Mouse (Mus musculus) limb, embryonic 11.5 days (tissue): ENCODE results near the gene Grip2. TPM values are rescaled to one million over a fixed set of nuclear protein-coding genes. Genes with fewer than 3 reads are reported as not detected.

Experiments used
- ATAC-seq: fragments of 200-750 bp; cut with Nextera tagmentation; 2 replicates; pipeline ENCODE4 v1.8.0; 2017; ENCODE audit warnings: low read depth; ENCODE audit not compliant: insufficient number of reproducible peaks, low FRiP score, low TSS enrichment
- DNase-seq: peaks from one replicate; pipeline ENCODE4 v3.0.0-alpha.2; 2015; ENCODE audit warnings: low spot score
- H3K27ac ChIP-seq: fragments of 300-500 bp; sonication (generic); replicated peaks from 2 replicates; pipeline ENCODE4 v1.5.1; 2014; ENCODE audit warnings: low read depth, mild to moderate bottlenecking, low read length
- H3K27me3 ChIP-seq: fragments of 300-500 bp; sonication (generic); 2 replicates; pipeline ENCODE4 v1.6.1; 2014; ENCODE audit warnings: mild to moderate bottlenecking, low read length, mixed read lengths; ENCODE audit not compliant: control insufficient read depth, insufficient read depth
- H3K36me3 ChIP-seq: fragments of 300-500 bp; sonication (generic); 2 replicates; pipeline ENCODE4 v1.6.1; 2014; ENCODE audit warnings: mild to moderate bottlenecking, low read length, moderate library complexity, mixed read lengths; ENCODE audit not compliant: control insufficient read depth, insufficient read depth
- H3K4me1 ChIP-seq: fragments of 300-500 bp; sonication (generic); 2 replicates; pipeline ENCODE4 v1.6.1; 2014; ENCODE audit warnings: low read length, mixed read lengths; ENCODE audit not compliant: control insufficient read depth, insufficient read depth
- H3K4me2 ChIP-seq: fragments of 300-500 bp; sonication (generic); 2 replicates; pipeline ENCODE4 v1.6.1; 2014; ENCODE audit warnings: low read depth, mild to moderate bottlenecking, moderate library complexity; ENCODE audit not compliant: severe bottlenecking
- H3K4me3 ChIP-seq: fragments of 300-500 bp; sonication (generic); 2 replicates; pipeline ENCODE4 v1.5.1; 2014; ENCODE audit warnings: low read depth, low read length
- H3K9ac ChIP-seq: fragments of 300-500 bp; sonication (generic); 2 replicates; pipeline ENCODE4 v1.6.1; 2014; ENCODE audit warnings: mild to moderate bottlenecking, low read length
- H3K9me3 ChIP-seq: fragments of 300-500 bp; sonication (generic); 2 replicates; pipeline ENCODE4 v1.6.1; 2016; ENCODE audit warnings: low read length; ENCODE audit not compliant: control insufficient read depth
- WGBS: fragments of 180-500 bp; shearing (Covaris S2); extraction: QIAGEN DNeasy Blood & Tissue Kit; methylation state at CpG from one replicate; pipeline ENCODE4 v1.1.7; 2014; 5-methylcytosine and 5-hydroxymethylcytosine counted together
- polyA plus RNA-seq: library from polyadenylated mRNA; unstranded; fragments of >200 nt; fragmentation: Nextera tagmentation; extraction: Ambion mirVana; gene quantifications from 2 replicates; pipeline ENCODE4 v1.2.1, GENCODE M21; 2014

The Grip2 gene
- polyA plus RNA-seq, 1 experiment from 2014 or later, result 0.16 TPM

GRCm38 (mm10) chr6:91746776-91747175, 80.3 kb downstream of the Grip2 start:
- Histone ChIP-seq H3K36me3 (peaks cover 16% of the 10 kb centered on the region), H3K4me2 (no peak overlapping the region), H3K27me3 (no peaks in the 10 kb centered on the region), H3K27ac (no peak overlapping the region), H3K4me3 (no peak overlapping the region), H3K4me1 (no peaks in the 10 kb centered on the region), H3K9me3 (no peaks in the 10 kb centered on the region), H3K9ac (no peak overlapping the region)
- DNase-seq (no peak), ATAC-seq (no peak)
- WGBS, result 92% methylated on average over 5 of the region's 5 CpGs

- Histone ChIP-seq H3K9ac (no peak overlapping the region), H3K36me3 (peaks cover 16% of the 10 kb centered on the region), H3K9me3 (no peaks in the 10 kb centered on the region), H3K4me3 (no peak overlapping the region), H3K27ac (no peak overlapping the region), H3K4me2 (no peak overlapping the region), H3K4me1 (no peaks in the 10 kb centered on the region), H3K27me3 (no peaks in the 10 kb centered on the region)
- no peak for ATAC-seq
- no peak for DNase-seq
- 64% methylated on average over 7 of the region's 7 CpGs for WGBS
Observed at GRCm38 (mm10) chr6:91745947-91746582, 81.0 kb downstream of the Grip2 start.

- no peak overlapping the region for H3K4me3 ChIP-seq
- peaks cover 13% of the 10 kb centered on the region for H3K36me3 ChIP-seq
- H3K9ac ChIP-seq, result no peak overlapping the region
- H3K27ac ChIP-seq, result no peak overlapping the region
- no peak overlapping the region for H3K4me2 ChIP-seq
- H3K27me3 ChIP-seq, result no peaks in the 10 kb centered on the region
- no peaks in the 10 kb centered on the region for H3K9me3 ChIP-seq
- H3K4me1 ChIP-seq, result no peaks in the 10 kb centered on the region
- no peak for ATAC-seq
- no peak for DNase-seq
- 97% methylated on average over 3 of the region's 3 CpGs for WGBS
Observed at GRCm38 (mm10) chr6:91745246-91745645, 81.8 kb downstream of the Grip2 start.

- Histone ChIP-seq H3K4me2 (no peak overlapping the region), H3K27ac (no peak overlapping the region), H3K36me3 (peaks cover 10% of the 10 kb centered on the region), H3K9ac (no peak overlapping the region), H3K9me3 (no peaks in the 10 kb centered on the region), H3K27me3 (no peaks in the 10 kb centered on the region), H3K4me3 (no peak overlapping the region), H3K4me1 (no peaks in the 10 kb centered on the region)
- DNase-seq (no peak), ATAC-seq (no peak)
- 50% methylated on average over 4 of the region's 4 CpGs for WGBS
Observed at GRCm38 (mm10) chr6:91743886-91744285, 83.2 kb downstream of the Grip2 start.

- no peak for DNase-seq
- Histone ChIP-seq H3K27me3 (no peaks in the 10 kb centered on the region), H3K4me3 (no peak overlapping the region), H3K4me2 (no peak overlapping the region), H3K4me1 (no peaks in the 10 kb centered on the region), H3K9me3 (no peaks in the 10 kb centered on the region), H3K9ac (no peak overlapping the region), H3K36me3 (peaks cover 7% of the 10 kb centered on the region; the same call in 1 of the 2 replicates), H3K27ac (no peak overlapping the region)
- no peak for ATAC-seq
- WGBS, result 89% methylated on average over 8 of the region's 8 CpGs
Observed at GRCm38 (mm10) chr6:91742995-91743394, 84.1 kb downstream of the Grip2 start.

- 74% methylated on average over 3 of the region's 3 CpGs for WGBS
- ATAC-seq (no peak), DNase-seq (no peak)
- Histone ChIP-seq H3K4me1 (no peaks in the 10 kb centered on the region), H3K9me3 (no peaks in the 10 kb centered on the region), H3K27ac (no peak overlapping the region), H3K4me2 (no peak overlapping the region), H3K4me3 (no peak overlapping the region), H3K9ac (no peak overlapping the region), H3K36me3 (peaks cover 8% of the 10 kb centered on the region; the same call in 1 of the 2 replicates), H3K27me3 (no peaks in the 10 kb centered on the region)
Observed at GRCm38 (mm10) chr6:91742466-91742865, 84.6 kb downstream of the Grip2 start.

- H3K4me1 ChIP-seq, result no peaks in the 10 kb centered on the region
- peaks cover 12% of the 10 kb centered on the region; the same call in 1 of the 2 replicates for H3K36me3 ChIP-seq
- no peaks in the 10 kb centered on the region for H3K27me3 ChIP-seq
- DNase-seq (peak; percentile 87), ATAC-seq (no peak)
- H3K4me3 ChIP-seq, result no peak overlapping the region
- no peaks in the 10 kb centered on the region for H3K9me3 ChIP-seq
- no peak overlapping the region for H3K27ac ChIP-seq
- no peak overlapping the region for H3K9ac ChIP-seq
- no peak overlapping the region for H3K4me2 ChIP-seq
- WGBS, result 68% methylated on average over 11 of the region's 11 CpGs
Observed at GRCm38 (mm10) chr6:91741046-91741445, 86.0 kb downstream of the Grip2 start.

- no peak overlapping the region for H3K9ac ChIP-seq
- no peak overlapping the region for H3K4me3 ChIP-seq
- no peak overlapping the region for H3K4me2 ChIP-seq
- no peak for ATAC-seq
- 67% methylated on average over 5 of the region's 5 CpGs for WGBS
- no peak for DNase-seq
- H3K9me3 ChIP-seq, result no peaks in the 10 kb centered on the region
- H3K27ac ChIP-seq, result no peak overlapping the region
- H3K36me3 ChIP-seq, result peaks cover 15% of the 10 kb centered on the region; the same call in 1 of the 2 replicates
- H3K27me3 ChIP-seq, result no peaks in the 10 kb centered on the region
- no peaks in the 10 kb centered on the region for H3K4me1 ChIP-seq
Observed at GRCm38 (mm10) chr6:91738058-91738457, 89.0 kb downstream of the Grip2 start.

- no peaks in the 10 kb centered on the region for H3K4me1 ChIP-seq
- no peak for ATAC-seq
- H3K9ac ChIP-seq, result no peak overlapping the region
- no peak overlapping the region for H3K27ac ChIP-seq
- H3K4me2 ChIP-seq, result no peak overlapping the region
- 88% methylated on average over 7 of the region's 7 CpGs for WGBS
- no peaks in the 10 kb centered on the region for H3K9me3 ChIP-seq
- DNase-seq, result no peak
- peaks cover 17% of the 10 kb centered on the region; the same call in 1 of the 2 replicates for H3K36me3 ChIP-seq
- no peaks in the 10 kb centered on the region for H3K27me3 ChIP-seq
- H3K4me3 ChIP-seq, result no peak overlapping the region
Observed at GRCm38 (mm10) chr6:91737451-91737850, 89.6 kb downstream of the Grip2 start.
